ENCODE assay signal across 9 mouse cellular contexts in genomic region chr3:96081006-96081405, GRCm38 (mm10). TPM values are rescaled to one million over a fixed set of nuclear protein-coding genes. Genes with fewer than 3 reads are reported as not detected.
DNase-seq lines count a peak whose midpoint lies in the region; ATAC-seq and TF ChIP-seq lines count a peak whose summit lies in the region.
"Had no signal": no experiment of that assay in that cellular context is flagged by ENCODE, and none has a peak within 500 bp of the region (broad histone marks: within the 10 kb centered on the region; RNA-seq: fewer than 3 reads in every experiment).

No protein-coding gene starts in this region.

- H3K4me3 ChIP-seq in hindbrain, embryonic 11.5 days (ENCODE audit: low read depth, low read length) = no peak overlapping the region
- H3K4me3 ChIP-seq in hindbrain, embryonic 12.5 days = no peak overlapping the region
- no peak overlapping the region for H3K4me3 ChIP-seq in liver, embryonic 14.5 days (ENCODE audit: insufficient read depth in 1 of 2, low read depth in 2 of 2, low read length in 2 of 2)
- H3K4me3 ChIP-seq: embryonic facial prominence, embryonic 13.5 days had no signal

- no peak for ATAC-seq in hindbrain, embryonic 11.5 days (ENCODE audit: low FRiP score)
- ATAC-seq in hindbrain, embryonic 12.5 days (ENCODE audit: low FRiP score) = no peak
- ATAC-seq in CD4-positive, CD25-positive, alpha-beta regulatory T cell, adult 4 months = peak; percentile 49
- ATAC-seq in liver, embryonic 14.5 days (ENCODE audit: insufficient read depth) = peak; percentile 64; the same call in 1 of the 2 replicates

- TF ChIP-seq EP300 in liver, embryonic 14.5 days (IDR thresholded peaks at IDR 0.05; ENCODE audit: low read depth) = no peak

- TF ChIP-seq CTCF in brain, embryonic 14.5 days (IDR thresholded peaks at IDR 0.05; ENCODE audit: borderline replicate concordance, extremely low read depth, insufficient read depth, insufficient read length) = peak; percentile 45; the same call in 1 of the 2 replicates
- TF ChIP-seq CTCF in liver, embryonic 14.5 days (IDR thresholded peaks at IDR 0.05; ENCODE audit: low read depth) = peak; percentile 79

- H3K27ac ChIP-seq in hindbrain, embryonic 11.5 days (ENCODE audit: low read depth, low read length) = no peak overlapping the region
- no peak overlapping the region for H3K27ac ChIP-seq in hindbrain, embryonic 12.5 days
- H3K27ac ChIP-seq in liver, embryonic 14.5 days = no peak overlapping the region
- H3K27ac ChIP-seq: embryonic facial prominence, embryonic 13.5 days had no signal

- H3K9ac ChIP-seq in hindbrain, embryonic 11.5 days (ENCODE audit: low read depth, low read length) = no peak overlapping the region
- H3K9ac ChIP-seq in hindbrain, embryonic 12.5 days = no peak overlapping the region
- no peak overlapping the region for H3K9ac ChIP-seq in liver, embryonic 14.5 days (replicated peaks)
- H3K9ac ChIP-seq: embryonic facial prominence, embryonic 13.5 days had no signal

- WGBS in hindbrain, embryonic 11.5 days = 62% methylated on average over 1 of the region's 1 CpGs
- WGBS in hindbrain, embryonic 12.5 days = 68% methylated on average over 1 of the region's 1 CpGs
- 63% methylated on average over 1 of the region's 1 CpGs for WGBS in liver, embryonic 14.5 days (ENCODE audit: insufficient replicate concordance)

- H3K36me3 ChIP-seq in hindbrain, embryonic 11.5 days (ENCODE audit: control insufficient read depth, insufficient read depth, low read length) = no peaks in the 10 kb centered on the region
- no peaks in the 10 kb centered on the region for H3K36me3 ChIP-seq in hindbrain, embryonic 12.5 days
- H3K36me3 ChIP-seq in liver, embryonic 14.5 days (replicated peaks; ENCODE audit: control insufficient read depth, insufficient read depth, low read depth) = no peaks in the 10 kb centered on the region
- H3K36me3 ChIP-seq: embryonic facial prominence, embryonic 13.5 days had no signal

- TF ChIP-seq POLR2A in brain, embryonic 14.5 days (IDR thresholded peaks at IDR 0.05; ENCODE audit: borderline replicate concordance, extremely low read depth, insufficient read depth, insufficient read length, poor library complexity, severe bottlenecking) = no peak

- no peaks in the 10 kb centered on the region for H3K27me3 ChIP-seq in hindbrain, embryonic 11.5 days (ENCODE audit: control insufficient read depth, insufficient read depth, low read length)
- H3K27me3 ChIP-seq in hindbrain, embryonic 12.5 days = no peaks in the 10 kb centered on the region
- H3K27me3 ChIP-seq in liver, embryonic 14.5 days (ENCODE audit: control insufficient read depth, insufficient read depth, low read length) = no peaks in the 10 kb centered on the region
- H3K27me3 ChIP-seq: embryonic facial prominence, embryonic 13.5 days had no signal

- H3K9me3 ChIP-seq in hindbrain, embryonic 11.5 days (ENCODE audit: control insufficient read depth, low read length) = no peaks in the 10 kb centered on the region
- no peaks in the 10 kb centered on the region for H3K9me3 ChIP-seq in hindbrain, embryonic 12.5 days (replicated peaks)
- no peaks in the 10 kb centered on the region; the same call in 1 of the 2 replicates for H3K9me3 ChIP-seq in liver, embryonic 14.5 days (ENCODE audit: control insufficient read depth, low read length)
- H3K9me3 ChIP-seq: embryonic facial prominence, embryonic 13.5 days had no signal

- peak; percentile 36 for DNase-seq in hindbrain, embryonic 11.5 days (ENCODE audit: low spot score)
- DNase-seq in brain, embryonic 14.5 days (ENCODE audit: low read depth) = peak; percentile 36
- no peak for DNase-seq in liver, embryonic 14.5 days (ENCODE audit: low read depth in 3 of 3, low spot score in 3 of 3)
- DNase-seq in yolk sac, embryonic 10.5 days (ENCODE audit: low spot score) = no peak
- DNase-seq in gastrocnemius, adult 8-10 months (ENCODE audit: low spot score in 2 of 2) = no peak
- no peak for DNase-seq in left cerebral cortex, adult 18-20 months (ENCODE audit: low spot score in 2 of 2)

- H3K4me2 ChIP-seq in hindbrain, embryonic 11.5 days (replicated peaks; ENCODE audit: low read depth, low read length) = no peak overlapping the region
- no peak overlapping the region for H3K4me2 ChIP-seq in hindbrain, embryonic 12.5 days (replicated peaks)
- H3K4me2 ChIP-seq in liver, embryonic 14.5 days (ENCODE audit: low read depth) = no peak overlapping the region
- H3K4me2 ChIP-seq: embryonic facial prominence, embryonic 13.5 days had no signal

- H3K4me1 ChIP-seq in hindbrain, embryonic 11.5 days (replicated peaks; ENCODE audit: control insufficient read depth, insufficient read depth, low read length) = no peaks in the 10 kb centered on the region
- H3K4me1 ChIP-seq in hindbrain, embryonic 12.5 days = peaks cover 3% of the 10 kb centered on the region; the same call in 1 of the 2 replicates
- H3K4me1 ChIP-seq in liver, embryonic 14.5 days (replicated peaks; ENCODE audit: control insufficient read depth in 2 of 2, insufficient read depth in 2 of 2, low read length in 1 of 2) = peaks cover 0 to 14% of the 10 kb centered on the region in 2 experiments; a peak in 3 of 4 replicates

RNA-seq across cellular contexts. Expression of gene Vps45, which starts 22.7 kb away (rescaled TPM):
- 27.4 and 27.9 TPM in 2 replicates for polyA plus RNA-seq in hindbrain, embryonic 11.5 days (2014; fragmentation: Nextera tagmentation; extraction: Ambion mirVana)
- polyA plus RNA-seq in hindbrain, embryonic 12.5 days (2016; fragmentation: Nextera tagmentation; extraction: Ambion mirVana) = 45.4 and 48.3 TPM in 2 replicates
- polyA plus RNA-seq in CD4-positive, CD25-positive, alpha-beta regulatory T cell, adult 4 months (2017; shearing (Covaris generic)) = 10 to 100 TPM; 22.2 to 24.3 TPM
- polyA plus RNA-seq in brain, embryonic 14.5 days (2012; rRNA removed) = 30.8 and 31.3 TPM in 2 replicates
- 4.8 and 6.6 TPM in 2 replicates for polyA plus RNA-seq in liver, embryonic 14.5 days (2012; rRNA removed)
- polyA plus RNA-seq in liver, embryonic 14.5 days (2014; fragmentation: Nextera tagmentation; extraction: Ambion mirVana) = 9.0 and 9.8 TPM in 2 replicates
- total RNA-seq in gastrocnemius, adult 8-10 months (2022) = 10 to 100 TPM; 11.3 to 16.8 (median 16.2) TPM
- total RNA-seq in left cerebral cortex, adult 18-20 months (2021) = 10 to 100 TPM; 46.4 to 46.7 TPM

RNA-seq across cellular contexts. Expression of gene Otud7b, which starts 23.3 kb away (rescaled TPM):
- polyA plus RNA-seq in hindbrain, embryonic 11.5 days (2014; fragmentation: Nextera tagmentation; extraction: Ambion mirVana) = 10.0 and 10.8 TPM in 2 replicates
- polyA plus RNA-seq in hindbrain, embryonic 12.5 days (2016; fragmentation: Nextera tagmentation; extraction: Ambion mirVana) = 17.3 and 18.2 TPM in 2 replicates
- 10 to 100 TPM in 1 of 2 experiments, 1 to 10 TPM in 1; 9.1 to 13.3 TPM for polyA plus RNA-seq in CD4-positive, CD25-positive, alpha-beta regulatory T cell, adult 4 months (2017; shearing (Covaris generic))
- polyA plus RNA-seq in brain, embryonic 14.5 days (2012; rRNA removed) = 7.0 and 8.6 TPM in 2 replicates
- polyA plus RNA-seq in liver, embryonic 14.5 days (2012; rRNA removed) = 2.8 and 3.5 TPM in 2 replicates
- polyA plus RNA-seq in liver, embryonic 14.5 days (2014; fragmentation: Nextera tagmentation; extraction: Ambion mirVana) = 5.2 and 8.4 TPM in 2 replicates
- 10 to 100 TPM; 61.8 to 77.4 (median 75.8) TPM for total RNA-seq in gastrocnemius, adult 8-10 months (2022)
- total RNA-seq in left cerebral cortex, adult 18-20 months (2021) = 10 to 100 TPM; 37.0 to 38.1 TPM

Comparison
In these comparisons a context has a peak if more than half of its experiments do, and no peak if none do; other contexts are left out.
1. ATAC-seq: peak in CD4-positive, CD25-positive, alpha-beta regulatory T cell, adult 4 months (single experiment) and liver, embryonic 14.5 days (single experiment); none in hindbrain, embryonic 11.5 days (single experiment) and hindbrain, embryonic 12.5 days (single experiment).
2. DNase-seq: peak in hindbrain, embryonic 11.5 days (single experiment) and brain, embryonic 14.5 days (single experiment); none in liver, embryonic 14.5 days (0 of 3), yolk sac, embryonic 10.5 days (single experiment), gastrocnemius, adult 8-10 months (0 of 2) and left cerebral cortex, adult 18-20 months (0 of 2).